ENCODE assay signal across 19 mouse cellular contexts in the genomic region with DNA sequence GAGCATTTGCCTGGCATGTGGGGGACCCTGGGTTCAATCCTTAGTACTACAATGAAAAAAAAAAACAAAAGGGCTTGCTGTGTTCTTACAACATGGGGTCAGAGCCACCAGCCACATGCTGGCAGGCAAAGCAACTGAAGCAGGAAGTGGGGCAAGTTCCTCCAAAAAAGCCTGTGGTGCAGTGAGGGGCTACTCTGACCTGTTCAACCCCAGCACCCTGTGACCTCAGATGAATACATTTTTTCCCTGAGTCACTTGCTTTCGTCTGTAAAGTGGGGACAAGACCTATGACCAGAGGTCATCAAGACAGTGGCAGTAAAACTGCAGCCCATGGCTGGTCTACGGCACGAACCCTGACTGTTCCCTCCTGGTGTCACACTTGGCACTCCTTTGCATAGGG.
A peak's percentile ranks its signal among the peaks of the same experiment; 100 is the strongest.
DNase-seq lines count a peak whose midpoint lies in the region; ATAC-seq and TF ChIP-seq lines count a peak whose summit lies in the region.
"Had no signal": no experiment of that assay in that cellular context is flagged by ENCODE, and none has a peak within 500 bp of the region (broad histone marks: within the 10 kb centered on the region; RNA-seq: fewer than 3 reads in every experiment).

No protein-coding gene starts in this region.

- H3K27ac ChIP-seq in thymus, adult 2 months (ENCODE audit: control insufficient read depth, insufficient read depth, low read length) = peak overlapping the region; percentile 52
- H3K27ac ChIP-seq in brown adipose tissue, adult 24 weeks (replicated peaks; ENCODE audit: low read depth, low read length) = peak overlapping the region; percentile 28; the same call in 1 of the 2 replicates
- H3K27ac ChIP-seq in macrophage = peak overlapping the region; percentile 88
- H3K27ac ChIP-seq in intestine, embryonic 15.5 days = no peak overlapping the region
- H3K27ac ChIP-seq in kidney, adult 2 months (ENCODE audit: insufficient read depth, low read depth, low read length) = no peak overlapping the region
- H3K27ac ChIP-seq: forebrain, embryonic 10.5 days; heart, embryonic 13.5 days; kidney, postnatal 0 days; limb, embryonic 15.5 days; midbrain, embryonic 13.5 days; stomach, embryonic 15.5 days had no signal

- H3K9ac ChIP-seq in intestine, embryonic 15.5 days = no peak overlapping the region
- H3K9ac ChIP-seq: heart, embryonic 13.5 days; limb, embryonic 15.5 days; midbrain, embryonic 13.5 days; stomach, embryonic 15.5 days had no signal

- H3K36me3 ChIP-seq in thymus, adult 2 months (ENCODE audit: control insufficient read depth, insufficient read depth, low read length) = no peaks in the 10 kb centered on the region; the same call in 1 of the 2 replicates
- H3K36me3 ChIP-seq in macrophage (ENCODE audit: inconsistent target) = no peaks in the 10 kb centered on the region
- peaks cover 8% of the 10 kb centered on the region for H3K36me3 ChIP-seq in intestine, embryonic 15.5 days
- no peaks in the 10 kb centered on the region for H3K36me3 ChIP-seq in kidney, adult 2 months (ENCODE audit: control insufficient read depth, insufficient read depth, low read length)
- H3K36me3 ChIP-seq: forebrain, embryonic 10.5 days; midbrain, embryonic 13.5 days; stomach, embryonic 15.5 days had no signal

- TF ChIP-seq POLR2A in thymus, adult 2 months (IDR thresholded peaks at IDR 0.05; ENCODE audit: control insufficient read depth, extremely low read depth, insufficient read depth, low read length, poor library complexity) = no peak
- TF ChIP-seq POLR2A in kidney, adult 2 months (IDR thresholded peaks at IDR 0.05; ENCODE audit: low read depth, low read length) = no peak

- peaks cover 40% of the 10 kb centered on the region; the same call in 1 of the 2 replicates for H3K79me2 ChIP-seq in macrophage (ENCODE audit: inconsistent target)

- no peaks in the 10 kb centered on the region for H3K9me3 ChIP-seq in intestine, embryonic 15.5 days
- H3K9me3 ChIP-seq: forebrain, embryonic 10.5 days; heart, embryonic 13.5 days; limb, embryonic 15.5 days; midbrain, embryonic 13.5 days; stomach, embryonic 15.5 days had no signal

- peaks cover 59% of the 10 kb centered on the region for H3K4me1 ChIP-seq in thymus, adult 2 months (replicated peaks; ENCODE audit: control insufficient read depth, insufficient read depth, low read length)
- peaks cover 4% of the 10 kb centered on the region; the same call in 1 of the 2 replicates for H3K4me1 ChIP-seq in brown adipose tissue, adult 24 weeks (ENCODE audit: control insufficient read depth, insufficient read depth, insufficient read length, low read length)
- peaks cover 8% of the 10 kb centered on the region for H3K4me1 ChIP-seq in intestine, embryonic 15.5 days (replicated peaks)
- no peaks in the 10 kb centered on the region for H3K4me1 ChIP-seq in kidney, adult 2 months (ENCODE audit: control insufficient read depth, insufficient read depth, low read length)
- H3K4me1 ChIP-seq: midbrain, embryonic 13.5 days had no signal

- 70% methylated on average over 3 of the region's 3 CpGs for WGBS in thymus, adult 2 months
- 57% methylated on average over 3 of the region's 3 CpGs for WGBS in macrophage (ENCODE audit: missing documents)
- 77% methylated on average over 3 of the region's 3 CpGs for WGBS in intestine, embryonic 15.5 days
- WGBS in kidney, adult 2 months = 80% methylated on average over 3 of the region's 3 CpGs

- ATAC-seq in intestine, embryonic 15.5 days = no peak
- ATAC-seq: midbrain, embryonic 13.5 days; Patski had no signal

- no peak overlapping the region for H3K4me3 ChIP-seq in thymus, adult 2 months (ENCODE audit: control insufficient read depth, insufficient read depth, low read length)
- no peak overlapping the region for H3K4me3 ChIP-seq in brown adipose tissue, adult 24 weeks (ENCODE audit: insufficient read depth, low read depth, low read length)
- H3K4me3 ChIP-seq in macrophage (ENCODE audit: inconsistent target) = no peak overlapping the region
- no peak overlapping the region for H3K4me3 ChIP-seq in intestine, embryonic 15.5 days (replicated peaks)
- no peak overlapping the region for H3K4me3 ChIP-seq in kidney, adult 2 months (ENCODE audit: insufficient read depth, low read depth, low read length)
- H3K4me3 ChIP-seq: forebrain, embryonic 10.5 days; heart, embryonic 13.5 days; limb, embryonic 15.5 days; midbrain, embryonic 13.5 days; stomach, embryonic 15.5 days had no signal

- no peak for DNase-seq in thymus, adult 2 months
- no peak for DNase-seq in thymus, postnatal 4 days
- DNase-seq in kidney, adult 2 months = no peak
- no peak for DNase-seq in kidney, postnatal 14 days
- DNase-seq: cerebellum, adult 18-20 months; gastrocnemius, postnatal 14 days; heart, postnatal 4 days; layer of hippocampus, adult 9-11 months; lung, postnatal 10 days had no signal

- H3K27me3 ChIP-seq in thymus, adult 2 months (ENCODE audit: control insufficient read depth, insufficient read depth, low read length) = no peaks in the 10 kb centered on the region
- no peaks in the 10 kb centered on the region for H3K27me3 ChIP-seq in intestine, embryonic 15.5 days (replicated peaks)
- no peaks in the 10 kb centered on the region for H3K27me3 ChIP-seq in kidney, adult 2 months (replicated peaks; ENCODE audit: control insufficient read depth, insufficient read depth, low read length)
- H3K27me3 ChIP-seq: heart, embryonic 13.5 days; limb, embryonic 15.5 days; midbrain, embryonic 13.5 days; Patski; stomach, embryonic 15.5 days had no signal

- TF ChIP-seq CTCF in thymus, adult 2 months (IDR thresholded peaks at IDR 0.05; ENCODE audit: borderline replicate concordance, control insufficient read depth, extremely low read depth, insufficient read depth, low read length, poor library complexity) = no peak
- no peak for TF ChIP-seq CTCF in kidney, adult 2 months (conservative IDR thresholded peaks at IDR 0.05; ENCODE audit: insufficient read depth, insufficient read length, low read depth, low read length)

- no peak overlapping the region for H3K4me2 ChIP-seq in intestine, embryonic 15.5 days (replicated peaks)
- H3K4me2 ChIP-seq: heart, embryonic 13.5 days; limb, embryonic 15.5 days; midbrain, embryonic 13.5 days; stomach, embryonic 15.5 days had no signal

Comparison
In these comparisons a context has a peak if more than half of its experiments do, and no peak if none do; other contexts are left out.
1. H3K27ac ChIP-seq: peak in thymus, adult 2 months (single experiment), brown adipose tissue, adult 24 weeks (single experiment) and macrophage (single experiment); none in intestine, embryonic 15.5 days (single experiment) and kidney, adult 2 months (single experiment).